Mouse (Mus musculus) lung, postnatal 0 days (tissue): ENCODE measurements around the gene Gnptab.

Experiments
- CTCF ChIP-seq: IDR thresholded peaks from 2 replicates; pipeline ENCODE4 v1.5.1; 2016; ENCODE audit warnings: antibody characterized with exemption, mild to moderate bottlenecking
- EP300 ChIP-seq: IDR thresholded peaks from 2 replicates; pipeline ENCODE4 v1.6.1; 2016; ENCODE audit warnings: antibody characterized with exemption, mild to moderate bottlenecking, control low read depth

DNA sequence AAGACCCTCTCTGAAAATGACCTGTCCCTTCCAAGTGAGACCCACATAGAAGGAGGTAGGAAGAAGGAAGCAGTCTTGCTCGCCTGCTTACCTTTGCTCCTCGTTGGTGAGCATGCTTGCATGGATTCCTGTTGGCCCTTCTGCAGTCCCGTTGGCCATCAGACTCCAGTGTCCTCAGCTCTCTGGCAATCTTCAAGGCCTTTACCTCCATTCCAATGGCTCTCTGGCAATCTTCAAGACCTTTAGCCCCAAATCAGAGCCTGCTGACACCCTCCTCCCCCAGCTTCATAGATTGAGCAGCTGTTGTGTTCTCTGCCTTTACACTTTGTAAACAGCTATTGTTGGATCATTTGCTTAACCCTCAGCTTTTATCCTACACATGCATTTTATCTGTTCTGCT lies 14.7 kb upstream of the Gnptab start:
- no peak for TF ChIP-seq CTCF
- TF ChIP-seq EP300 = no peak
